Mouse (Mus musculus): ENCODE data around the gene Rab8a. TPM values are rescaled to one million over a fixed set of nuclear protein-coding genes. Genes with fewer than 3 reads are reported as not detected.
A peak's percentile ranks its signal among the peaks of the same experiment; 100 is the strongest.

The Rab8a gene
- polyA plus RNA-seq, 1 experiment, result 122 TPM

DNA sequence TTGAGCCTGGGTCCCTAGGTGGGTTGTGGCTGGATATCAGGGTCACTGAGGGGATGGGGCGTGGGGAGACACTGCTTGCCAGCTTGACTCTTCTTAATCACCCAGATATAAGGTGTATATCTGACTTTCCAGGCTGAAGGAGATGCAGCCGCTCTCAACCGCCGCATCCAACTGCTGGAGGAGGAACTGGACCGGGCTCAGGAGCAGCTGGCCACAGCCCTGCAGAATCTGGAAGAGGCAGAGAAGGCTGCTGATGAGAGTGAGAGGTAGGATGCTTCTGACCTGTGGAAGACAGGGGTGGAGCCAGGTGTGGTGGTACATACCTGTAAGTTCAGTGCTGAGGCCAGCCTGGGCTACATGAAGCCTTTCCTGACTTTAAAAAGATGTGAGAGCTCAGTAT, 22.5 kb upstream of the Rab8a start:
- Histone ChIP-seq H3K36me3 (ENCODE audit: control insufficient read depth, insufficient read depth) (peaks cover 63% of the 10 kb centered on the region), H3K27me3 (ENCODE audit: control insufficient read depth, insufficient read depth, insufficient read length) (no peaks in the 10 kb centered on the region), H3K79me3 (ENCODE audit: low read depth) (peaks cover 53% of the 10 kb centered on the region), H3K4me3 (ENCODE audit: insufficient read depth, poor library complexity, severe bottlenecking) (no peak overlapping the region), H3K79me2 (ENCODE audit: control insufficient read depth, insufficient read depth) (peaks cover 82% of the 10 kb centered on the region), H3ac (ENCODE audit: control insufficient read depth, insufficient read length, low read depth) (peak overlapping the region; percentile 3)
- TF ChIP-seq CTCF (IDR thresholded peaks at IDR 0.05; ENCODE audit: control insufficient read depth, insufficient read depth, insufficient read length) (no peak), FOSL1 (IDR thresholded peaks at IDR 0.05; ENCODE audit: insufficient read depth, low read length, poor library complexity, severe bottlenecking) (no peak), USF1 (IDR thresholded peaks at IDR 0.05; ENCODE audit: low read depth) (no peak), MYOG (IDR thresholded peaks at IDR 0.05; ENCODE audit: control insufficient read depth, extremely low read depth, insufficient read length) (no peak), CEBPB (IDR thresholded peaks at IDR 0.05; ENCODE audit: low read depth) (no peak), MYOD1 (IDR thresholded peaks at IDR 0.05; ENCODE audit: control insufficient read depth, insufficient read length, low read depth) (no peak), MAX (IDR thresholded peaks at IDR 0.05) (no peak)

DNA sequence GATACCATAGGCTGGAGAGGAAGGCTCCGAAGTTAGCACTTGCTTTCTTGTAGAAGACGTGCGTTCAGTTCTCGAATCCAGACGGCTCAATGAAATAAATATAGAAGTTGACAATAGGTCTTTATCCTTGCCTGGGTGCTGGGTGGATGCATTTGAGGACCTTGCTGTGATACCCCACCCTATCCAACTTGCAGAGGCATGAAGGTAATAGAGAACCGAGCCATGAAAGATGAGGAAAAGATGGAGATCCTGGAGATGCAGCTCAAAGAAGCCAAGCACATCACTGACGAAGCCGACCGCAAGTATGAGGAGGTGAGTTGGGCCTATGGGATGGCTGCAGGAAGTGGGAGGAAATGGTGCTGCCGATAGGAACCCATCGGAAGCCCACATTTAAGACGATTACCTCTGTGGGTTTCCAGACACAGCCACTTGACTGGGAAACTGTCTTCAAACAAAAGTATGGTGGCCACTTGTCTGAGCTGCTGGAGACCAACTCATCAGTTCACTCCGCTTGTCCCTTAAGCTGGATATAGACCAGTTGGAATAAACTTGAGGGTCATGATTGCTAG, 17.7 kb upstream of the Rab8a start:
- H3K4me3 ChIP-seq (ENCODE audit: insufficient read depth, poor library complexity, severe bottlenecking), result no peak overlapping the region
- TF ChIP-seq MYOD1 (IDR thresholded peaks at IDR 0.05; ENCODE audit: control insufficient read depth, insufficient read length, low read depth) (no peak), CEBPB (IDR thresholded peaks at IDR 0.05; ENCODE audit: low read depth) (no peak), MAX (IDR thresholded peaks at IDR 0.05) (no peak), USF1 (IDR thresholded peaks at IDR 0.05; ENCODE audit: low read depth) (no peak), CTCF (IDR thresholded peaks at IDR 0.05; ENCODE audit: control insufficient read depth, insufficient read depth, insufficient read length) (no peak), FOSL1 (IDR thresholded peaks at IDR 0.05; ENCODE audit: insufficient read depth, low read length, poor library complexity, severe bottlenecking) (no peak), MYOG (IDR thresholded peaks at IDR 0.05; ENCODE audit: control insufficient read depth, extremely low read depth, insufficient read length) (no peak)
- H3ac ChIP-seq (ENCODE audit: control insufficient read depth, insufficient read length, low read depth), result no peak overlapping the region
- peaks cover 93% of the 10 kb centered on the region for H3K79me2 ChIP-seq (ENCODE audit: control insufficient read depth, insufficient read depth)
- H3K27me3 ChIP-seq (ENCODE audit: control insufficient read depth, insufficient read depth, insufficient read length), result no peaks in the 10 kb centered on the region
- peaks cover 34% of the 10 kb centered on the region for H3K79me3 ChIP-seq (ENCODE audit: low read depth)
- peaks cover 98% of the 10 kb centered on the region for H3K36me3 ChIP-seq (ENCODE audit: control insufficient read depth, insufficient read depth)

DNA sequence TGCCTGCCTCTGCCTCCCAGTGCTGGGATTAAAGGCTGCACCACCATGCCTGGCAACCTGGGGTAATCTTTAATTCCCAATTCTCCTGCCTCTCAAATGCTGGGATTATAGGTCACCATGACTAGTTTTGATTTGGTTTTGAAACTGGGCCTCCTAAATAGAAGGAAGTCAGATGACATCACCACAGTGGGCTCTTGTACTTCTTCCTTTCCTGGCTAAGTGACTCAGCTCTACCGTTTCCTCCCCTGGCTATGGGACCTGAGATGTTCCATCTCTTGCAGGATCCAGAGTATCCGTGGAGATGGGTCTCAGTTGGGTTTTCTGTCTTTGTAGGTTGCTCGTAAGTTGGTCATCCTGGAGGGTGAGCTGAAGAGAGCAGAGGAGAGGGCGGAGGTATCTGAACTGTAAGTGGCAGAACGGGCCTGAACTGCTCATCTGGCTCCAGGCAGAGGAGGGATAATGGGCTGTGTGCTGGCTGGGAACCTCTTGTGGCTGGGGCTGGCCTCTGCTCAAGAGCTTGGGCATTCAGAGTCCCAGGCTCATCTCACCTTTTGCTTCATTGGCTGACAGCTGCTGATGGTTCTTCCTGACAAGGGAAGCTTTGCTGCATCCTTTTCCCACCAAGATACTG, 16.5 kb upstream of the Rab8a start:
- Histone ChIP-seq H3K79me3 (ENCODE audit: low read depth) (peaks cover 24% of the 10 kb centered on the region), H3K4me3 (ENCODE audit: insufficient read depth, poor library complexity, severe bottlenecking) (no peak overlapping the region), H3ac (ENCODE audit: control insufficient read depth, insufficient read length, low read depth) (no peak overlapping the region), H3K27me3 (ENCODE audit: control insufficient read depth, insufficient read depth, insufficient read length) (no peaks in the 10 kb centered on the region), H3K36me3 (ENCODE audit: control insufficient read depth, insufficient read depth) (peaks cover 94% of the 10 kb centered on the region), H3K79me2 (ENCODE audit: control insufficient read depth, insufficient read depth) (peaks cover 81% of the 10 kb centered on the region)
- TF ChIP-seq MAX (IDR thresholded peaks at IDR 0.05), result no peak
- TF ChIP-seq CEBPB (IDR thresholded peaks at IDR 0.05; ENCODE audit: low read depth), result no peak
- no peak for TF ChIP-seq FOSL1 (IDR thresholded peaks at IDR 0.05; ENCODE audit: insufficient read depth, low read length, poor library complexity, severe bottlenecking)
- no peak for TF ChIP-seq MYOD1 (IDR thresholded peaks at IDR 0.05; ENCODE audit: control insufficient read depth, insufficient read length, low read depth)
- TF ChIP-seq USF1 (IDR thresholded peaks at IDR 0.05; ENCODE audit: low read depth), result no peak
- TF ChIP-seq MYOG (IDR thresholded peaks at IDR 0.05; ENCODE audit: control insufficient read depth, extremely low read depth, insufficient read length), result no peak
- no peak for TF ChIP-seq CTCF (IDR thresholded peaks at IDR 0.05; ENCODE audit: control insufficient read depth, insufficient read depth, insufficient read length)

DNA sequence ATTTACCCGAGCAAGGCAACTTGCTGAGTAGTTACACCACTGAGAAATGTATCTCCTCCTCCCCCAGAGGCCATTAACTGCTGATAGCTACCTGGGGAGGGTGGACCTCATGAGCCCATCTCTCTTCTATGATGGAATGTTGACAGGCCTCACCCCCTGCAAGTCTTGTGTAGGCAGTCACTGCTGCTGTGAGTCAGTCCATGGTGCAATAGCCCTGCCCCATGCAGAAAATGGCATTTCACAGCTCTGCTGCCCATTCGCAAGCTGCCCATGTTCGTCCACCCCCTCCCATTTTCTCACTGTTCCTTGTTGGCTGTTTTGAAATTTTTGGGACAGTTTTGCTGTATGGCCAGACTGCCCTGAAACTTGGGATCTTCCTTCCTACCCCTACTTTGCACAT, 15.5 kb upstream of the Rab8a start:
- no peaks in the 10 kb centered on the region for H3K27me3 ChIP-seq (ENCODE audit: control insufficient read depth, insufficient read depth, insufficient read length)
- no peak overlapping the region for H3K4me3 ChIP-seq (ENCODE audit: insufficient read depth, poor library complexity, severe bottlenecking)
- peaks cover 71% of the 10 kb centered on the region for H3K79me2 ChIP-seq (ENCODE audit: control insufficient read depth, insufficient read depth)
- no peak overlapping the region for H3ac ChIP-seq (ENCODE audit: control insufficient read depth, insufficient read length, low read depth)
- TF ChIP-seq CEBPB (IDR thresholded peaks at IDR 0.05; ENCODE audit: low read depth), result no peak
- no peak for TF ChIP-seq MYOG (IDR thresholded peaks at IDR 0.05; ENCODE audit: control insufficient read depth, extremely low read depth, insufficient read length)
- TF ChIP-seq CTCF (IDR thresholded peaks at IDR 0.05; ENCODE audit: control insufficient read depth, insufficient read depth, insufficient read length), result no peak
- no peak for TF ChIP-seq MYOD1 (IDR thresholded peaks at IDR 0.05; ENCODE audit: control insufficient read depth, insufficient read length, low read depth)
- no peak for TF ChIP-seq USF1 (IDR thresholded peaks at IDR 0.05; ENCODE audit: low read depth)
- TF ChIP-seq FOSL1 (IDR thresholded peaks at IDR 0.05; ENCODE audit: insufficient read depth, low read length, poor library complexity, severe bottlenecking), result no peak
- no peak for TF ChIP-seq MAX (IDR thresholded peaks at IDR 0.05)
- H3K36me3 ChIP-seq (ENCODE audit: control insufficient read depth, insufficient read depth), result peaks cover 95% of the 10 kb centered on the region
- peaks cover 19% of the 10 kb centered on the region for H3K79me3 ChIP-seq (ENCODE audit: low read depth)

DNA sequence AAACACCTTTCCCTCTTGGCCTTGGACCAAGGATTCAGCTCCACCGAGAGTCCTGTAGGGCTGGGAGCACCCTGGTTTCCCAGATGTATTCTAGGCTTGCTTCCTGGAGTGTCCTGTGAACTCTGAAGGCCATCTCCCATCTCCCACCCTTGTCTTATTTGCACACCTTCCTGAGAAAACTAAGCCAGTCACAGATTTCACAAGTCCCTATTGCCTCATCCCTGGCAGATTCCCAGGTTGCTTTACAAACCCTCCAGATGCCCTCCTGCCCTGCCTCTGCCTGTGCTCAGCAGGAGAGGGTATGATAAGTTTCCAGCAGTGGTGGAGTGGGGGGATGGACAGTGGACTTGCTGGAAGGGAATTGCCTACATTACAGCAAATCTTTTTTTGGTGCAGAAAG, 14.9 kb upstream of the Rab8a start:
- Histone ChIP-seq H3K79me3 (ENCODE audit: low read depth) (peaks cover 15% of the 10 kb centered on the region), H3ac (ENCODE audit: control insufficient read depth, insufficient read length, low read depth) (no peak overlapping the region), H3K4me3 (ENCODE audit: insufficient read depth, poor library complexity, severe bottlenecking) (no peak overlapping the region), H3K79me2 (ENCODE audit: control insufficient read depth, insufficient read depth) (peaks cover 65% of the 10 kb centered on the region), H3K27me3 (ENCODE audit: control insufficient read depth, insufficient read depth, insufficient read length) (no peaks in the 10 kb centered on the region), H3K36me3 (ENCODE audit: control insufficient read depth, insufficient read depth) (peaks cover 95% of the 10 kb centered on the region)
- TF ChIP-seq CEBPB (IDR thresholded peaks at IDR 0.05; ENCODE audit: low read depth), result peak; percentile 65
- TF ChIP-seq MAX (IDR thresholded peaks at IDR 0.05), result no peak

DNA sequence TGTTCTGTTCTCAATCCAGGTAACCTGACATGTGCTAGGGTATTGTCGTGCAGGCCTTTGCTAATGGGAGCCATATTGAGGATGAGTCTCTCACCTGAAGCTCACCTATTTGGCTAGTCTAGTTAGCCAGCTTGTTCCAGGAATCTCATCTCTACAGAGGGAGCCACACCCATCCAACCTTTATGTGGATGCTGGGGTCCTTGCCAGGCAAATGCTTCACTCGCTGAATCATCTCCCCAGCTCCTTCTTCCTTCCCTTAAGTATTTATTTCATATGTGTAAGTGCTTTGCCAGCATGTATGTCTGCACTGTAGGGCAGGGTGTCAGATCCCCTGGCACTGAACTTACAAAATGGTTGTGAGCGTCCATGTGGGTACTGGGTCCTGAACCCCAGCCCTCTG, 14.4 kb upstream of the Rab8a start:
- TF ChIP-seq CEBPB (IDR thresholded peaks at IDR 0.05; ENCODE audit: low read depth), result no peak
- TF ChIP-seq FOSL1 (IDR thresholded peaks at IDR 0.05; ENCODE audit: insufficient read depth, low read length, poor library complexity, severe bottlenecking), result no peak
- TF ChIP-seq USF1 (IDR thresholded peaks at IDR 0.05; ENCODE audit: low read depth), result no peak
- no peak for TF ChIP-seq MYOD1 (IDR thresholded peaks at IDR 0.05; ENCODE audit: control insufficient read depth, insufficient read length, low read depth)
- TF ChIP-seq MAX (IDR thresholded peaks at IDR 0.05), result no peak
- peaks cover 95% of the 10 kb centered on the region for H3K36me3 ChIP-seq (ENCODE audit: control insufficient read depth, insufficient read depth)
- H3K79me2 ChIP-seq (ENCODE audit: control insufficient read depth, insufficient read depth), result peaks cover 60% of the 10 kb centered on the region
- H3ac ChIP-seq (ENCODE audit: control insufficient read depth, insufficient read length, low read depth), result no peak overlapping the region
- no peaks in the 10 kb centered on the region for H3K27me3 ChIP-seq (ENCODE audit: control insufficient read depth, insufficient read depth, insufficient read length)
- peaks cover 11% of the 10 kb centered on the region for H3K79me3 ChIP-seq (ENCODE audit: low read depth)
- no peak overlapping the region for H3K4me3 ChIP-seq (ENCODE audit: insufficient read depth, poor library complexity, severe bottlenecking)

Data from C2C12 (cell line).